Mouse (Mus musculus): ENCODE data around the gene Kif5a.

DNA sequence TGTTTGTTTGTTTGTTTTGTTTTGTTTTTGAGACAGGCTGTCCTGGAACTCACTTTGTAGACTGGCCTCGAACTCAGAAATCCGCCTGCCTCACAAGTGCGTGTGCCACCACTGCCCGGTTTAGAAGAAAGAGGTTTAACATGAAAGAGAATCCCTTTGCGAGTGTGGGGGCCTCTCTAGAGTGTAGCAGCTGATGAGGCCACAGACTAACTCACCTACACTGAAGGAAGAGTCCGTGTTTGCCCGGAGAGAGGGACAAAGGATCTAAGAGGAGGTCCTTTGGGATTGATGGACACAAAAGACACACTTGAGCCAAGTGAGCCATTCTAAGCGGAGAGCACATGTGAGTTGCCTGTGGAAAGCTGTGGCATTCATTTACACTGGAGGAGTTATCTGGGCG lies 85.9 kb downstream of the Kif5a start:
- no peak for TF ChIP-seq ZNF384 (IDR thresholded peaks at IDR 0.05; ENCODE audit: low read depth, low read length)
- TF ChIP-seq CHD2 (IDR thresholded peaks at IDR 0.05; ENCODE audit: low read depth, low read length) = no peak
- TF ChIP-seq MAFK (IDR thresholded peaks at IDR 0.05; ENCODE audit: insufficient read depth, low read depth, low read length) = no peak

Measured in ES-E14 (cell line).